Comparison of ENCODE assay signal across 9 mouse cellular contexts in the genomic region with DNA sequence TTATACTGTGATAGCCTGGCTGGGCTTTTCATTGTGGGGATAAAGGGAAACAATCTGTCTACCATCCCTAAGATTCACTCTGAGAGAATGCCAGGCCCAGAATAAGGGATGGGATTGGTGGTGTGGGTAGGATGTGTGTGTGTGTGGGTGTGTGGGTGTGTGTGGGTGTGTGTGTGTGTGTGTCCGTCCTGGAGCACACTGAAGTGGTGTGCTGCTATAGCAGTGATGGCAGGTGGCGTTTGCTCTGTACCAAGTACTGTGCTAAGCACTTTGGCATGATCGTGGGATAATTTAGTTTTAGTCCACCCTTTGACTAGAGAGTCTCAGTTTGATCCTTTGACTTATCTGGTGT. TPM values are rescaled to one million over a fixed set of nuclear protein-coding genes. Genes with fewer than 3 reads are reported as not detected.
DNase-seq lines count a peak whose midpoint lies in the region; ATAC-seq lines count a peak whose summit lies in the region.
"Had no signal": no experiment of that assay in that cellular context is flagged by ENCODE, and none has a peak within 500 bp of the region (broad histone marks: within the 10 kb centered on the region; RNA-seq: fewer than 3 reads in every experiment).

No protein-coding gene starts in this region.

- 0 out of 2 replicates have a peak, but pooled peaks have one; percentile 1 for ATAC-seq in heart, embryonic 14.5 days (ENCODE audit: insufficient number of reproducible peaks, insufficient read depth, low FRiP score, low read depth)
- ATAC-seq in embryonic facial prominence, embryonic 11.5 days (replicated peaks; ENCODE audit: insufficient number of reproducible peaks, low FRiP score, low TSS enrichment, low read depth) = no peak
- ATAC-seq in hindbrain, embryonic 12.5 days (ENCODE audit: low FRiP score) = peak; percentile 14; the same call in 1 of the 2 replicates
- peak; percentile 49; the same call in 1 of the 2 replicates for ATAC-seq in midbrain, embryonic 13.5 days

- peak overlapping the region; percentile 25; the same call in 1 of the 2 replicates for H3K4me2 ChIP-seq in heart, embryonic 14.5 days (ENCODE audit: low read length)
- H3K4me2 ChIP-seq in embryonic facial prominence, embryonic 11.5 days (ENCODE audit: low read depth, low read length) = no peak overlapping the region
- no peak overlapping the region for H3K4me2 ChIP-seq in hindbrain, embryonic 12.5 days (replicated peaks)
- H3K4me2 ChIP-seq in midbrain, embryonic 13.5 days (replicated peaks) = no peak overlapping the region

- WGBS in heart, embryonic 14.5 days = 77% methylated on average over 3 of the region's 3 CpGs
- 80% methylated on average over 3 of the region's 3 CpGs for WGBS in embryonic facial prominence, embryonic 11.5 days
- 79% methylated on average over 3 of the region's 3 CpGs for WGBS in hindbrain, embryonic 12.5 days
- WGBS in midbrain, embryonic 13.5 days = 74% methylated on average over 3 of the region's 3 CpGs

- H3K27ac ChIP-seq in heart, embryonic 14.5 days (replicated peaks in 1 of 2; ENCODE audit: control insufficient read depth in 1 of 2, insufficient read depth in 1 of 2, low read depth in 2 of 2, low read length in 2 of 2) = peak overlapping the region; percentile 65 to 85
- peak overlapping the region; percentile 31; the same call in 1 of the 2 replicates for H3K27ac ChIP-seq in embryonic facial prominence, embryonic 11.5 days (replicated peaks; ENCODE audit: low read depth, low read length)
- peak overlapping the region; percentile 78 for H3K27ac ChIP-seq in hindbrain, embryonic 12.5 days
- peak overlapping the region; percentile 77 for H3K27ac ChIP-seq in midbrain, embryonic 13.5 days

- DNase-seq in heart, postnatal 36 days = no peak
- DNase-seq in embryonic facial prominence, embryonic 11.5 days (ENCODE audit: low spot score) = no peak
- no peak for DNase-seq in thymus, postnatal 10 days (ENCODE audit: low spot score in 2 of 2)
- DNase-seq in embryo, embryonic 10.5 days (ENCODE audit: low spot score) = no peak
- no peak for DNase-seq in gastrocnemius, postnatal 36 days
- DNase-seq: cerebellum, adult 18-20 months had no signal

- H3K4me1 ChIP-seq in heart, embryonic 14.5 days (ENCODE audit: control insufficient read depth in 2 of 2, insufficient read depth in 2 of 2, low read length in 2 of 2) = peaks cover 49 to 71% of the 10 kb centered on the region in 2 experiments
- H3K4me1 ChIP-seq in embryonic facial prominence, embryonic 11.5 days (ENCODE audit: control insufficient read depth, insufficient read depth, low read length) = peaks cover 8% of the 10 kb centered on the region
- H3K4me1 ChIP-seq in hindbrain, embryonic 12.5 days = peaks cover 61% of the 10 kb centered on the region
- peaks cover 59% of the 10 kb centered on the region for H3K4me1 ChIP-seq in midbrain, embryonic 13.5 days (replicated peaks)

- intact Hi-C loops in heart, postnatal 36 days (cut with DNase I) = loop anchor here (1.0 kb wide), 1 partner anchor 24 kb away; no protein-coding TSS in a partner anchor
- intact Hi-C loops in gastrocnemius, postnatal 36 days (cut with DNase I) = no loop called here

- no peaks in the 10 kb centered on the region for H3K9me3 ChIP-seq in heart, embryonic 14.5 days (ENCODE audit: control insufficient read depth, low read length)
- no peaks in the 10 kb centered on the region for H3K9me3 ChIP-seq in embryonic facial prominence, embryonic 11.5 days (replicated peaks; ENCODE audit: control insufficient read depth, low read length)
- no peaks in the 10 kb centered on the region for H3K9me3 ChIP-seq in hindbrain, embryonic 12.5 days (replicated peaks)
- H3K9me3 ChIP-seq in midbrain, embryonic 13.5 days = no peaks in the 10 kb centered on the region

- H3K36me3 ChIP-seq in heart, embryonic 14.5 days (ENCODE audit: control insufficient read depth, insufficient read depth, low read length) = peaks cover 6% of the 10 kb centered on the region; the same call in 1 of the 2 replicates
- no peaks in the 10 kb centered on the region for H3K36me3 ChIP-seq in embryonic facial prominence, embryonic 11.5 days (replicated peaks; ENCODE audit: control insufficient read depth, insufficient read depth, low read depth, low read length)
- no peaks in the 10 kb centered on the region for H3K36me3 ChIP-seq in hindbrain, embryonic 12.5 days
- H3K36me3 ChIP-seq in midbrain, embryonic 13.5 days = no peaks in the 10 kb centered on the region

- no peak overlapping the region for H3K4me3 ChIP-seq in heart, embryonic 14.5 days (ENCODE audit: control insufficient read depth in 1 of 2, insufficient read depth in 1 of 2, low read depth in 1 of 2, low read length in 2 of 2)
- no peak overlapping the region for H3K4me3 ChIP-seq in embryonic facial prominence, embryonic 11.5 days (ENCODE audit: low read depth, low read length)
- H3K4me3 ChIP-seq in hindbrain, embryonic 12.5 days = no peak overlapping the region
- no peak overlapping the region for H3K4me3 ChIP-seq in midbrain, embryonic 13.5 days (replicated peaks)

- no peaks in the 10 kb centered on the region for H3K27me3 ChIP-seq in heart, embryonic 14.5 days (ENCODE audit: control insufficient read depth, insufficient read depth, low read length)
- H3K27me3 ChIP-seq in embryonic facial prominence, embryonic 11.5 days (ENCODE audit: control insufficient read depth, insufficient read depth, low read length) = no peaks in the 10 kb centered on the region
- H3K27me3 ChIP-seq in hindbrain, embryonic 12.5 days = no peaks in the 10 kb centered on the region
- H3K27me3 ChIP-seq in midbrain, embryonic 13.5 days = no peaks in the 10 kb centered on the region

- H3K9ac ChIP-seq in heart, embryonic 14.5 days (ENCODE audit: low read length) = peak overlapping the region; percentile 48; the same call in 1 of the 2 replicates
- H3K9ac ChIP-seq in embryonic facial prominence, embryonic 11.5 days (replicated peaks; ENCODE audit: low read length) = no peak overlapping the region
- H3K9ac ChIP-seq in hindbrain, embryonic 12.5 days = no peak overlapping the region
- H3K9ac ChIP-seq in midbrain, embryonic 13.5 days (replicated peaks) = no peak overlapping the region

RNA-seq across cellular contexts. Expression of a gene that starts 40.6 kb away (rescaled TPM):
- 41.3 and 42.1 TPM in 2 replicates for polyA plus RNA-seq in heart, embryonic 14.5 days (2014; fragmentation: Nextera tagmentation; extraction: Ambion mirVana)
- total RNA-seq in heart, postnatal 36 days (2021) = 100 to 1,000 TPM; 305 to 315 TPM
- 8.8 and 10.1 TPM in 2 replicates for polyA plus RNA-seq in embryonic facial prominence, embryonic 11.5 days (2014; fragmentation: Nextera tagmentation; extraction: Ambion mirVana)
- polyA plus RNA-seq in hindbrain, embryonic 12.5 days (2016; fragmentation: Nextera tagmentation; extraction: Ambion mirVana) = 38.8 and 41.6 TPM in 2 replicates
- polyA plus RNA-seq in midbrain, embryonic 13.5 days (2015; fragmentation: Nextera tagmentation; extraction: Ambion mirVana) = 41.1 and 44.8 TPM in 2 replicates
- total RNA-seq in gastrocnemius, postnatal 36 days (2021) = 100 to 1,000 TPM; 182 to 188 TPM
